Mouse (Mus musculus): ENCODE results near the gene Slc12a4. TPM values are rescaled to one million over a fixed set of nuclear protein-coding genes. Genes with fewer than 3 reads are reported as not detected.

Gene Slc12a4
- total RNA-seq, 2 experiments from 2014 or later = 20.5 to 20.7 TPM

GRCm38 (mm10) chr8:105969367-105969766, 3.5 kb upstream of the Slc12a4 start:
- DNase-seq = no peak

- DNase-seq = no peak
Observed at GRCm38 (mm10) chr8:105966692-105967311, 905 bp upstream of the Slc12a4 start.

- peak in 1 of 2 experiments; percentile 24 for DNase-seq
Observed at GRCm38 (mm10) chr8:105965266-105965904, 512 bp downstream of the Slc12a4 start.

- no peak for DNase-seq
Observed at GRCm38 (mm10) chr8:105964506-105965265, 1.2 kb downstream of the Slc12a4 start.

- DNase-seq = no peak
Observed at GRCm38 (mm10) chr8:105961536-105961935, 4.4 kb downstream of the Slc12a4 start.

- no peak for DNase-seq
Observed at GRCm38 (mm10) chr8:105961101-105961500, 4.8 kb downstream of the Slc12a4 start.

- no peak for DNase-seq
Observed at GRCm38 (mm10) chr8:105959350-105959749, 6.5 kb downstream of the Slc12a4 start.

GRCm38 (mm10) chr8:105957813-105958212, 8.1 kb downstream of the Slc12a4 start:
- no peak for DNase-seq

- no peak for DNase-seq
Observed at GRCm38 (mm10) chr8:105956556-105956955, 9.3 kb downstream of the Slc12a4 start.

- peak; percentile 61 to 62 for DNase-seq
Observed at GRCm38 (mm10) chr8:105951057-105951659, 14.7 kb downstream of the Slc12a4 start.

GRCm38 (mm10) chr8:105949350-105949749, 16.5 kb downstream of the Slc12a4 start:
- DNase-seq = peak; percentile 43 to 44

- peak; percentile 57 to 64 for DNase-seq
Observed at GRCm38 (mm10) chr8:105943321-105943739, 22.6 kb downstream of the Slc12a4 start, which contains the start of gene Lcat. Gene Lcat (minus strand): TSS chr8:105943382.

GRCm38 (mm10) chr8:105942542-105942941, 23.4 kb downstream of the Slc12a4 start:
- no peak for DNase-seq

GRCm38 (mm10) chr8:105942026-105942425, 23.9 kb downstream of the Slc12a4 start:
- DNase-seq = no peak

GRCm38 (mm10) chr8:105938306-105938669, 27.6 kb downstream of the Slc12a4 start, which contains the start of gene Psmb10:
Gene Psmb10 (minus strand): TSS chr8:105938444.
- DNase-seq = no peak

GRCm38 (mm10) chr8:105937496-105938305, 28.2 kb downstream of the Slc12a4 start:
- peak; percentile 37 to 58 for DNase-seq

GRCm38 (mm10) chr8:105936866-105937475, 28.9 kb downstream of the Slc12a4 start:
- peak; percentile 86 to 87 for DNase-seq

- no peak for DNase-seq
Observed at GRCm38 (mm10) chr8:105935863-105936603, 29.9 kb downstream of the Slc12a4 start.

GRCm38 (mm10) chr8:105935105-105935504, 30.8 kb downstream of the Slc12a4 start:
- no peak for DNase-seq

- DNase-seq = no peak
Observed at GRCm38 (mm10) chr8:105933762-105934161, 32.1 kb downstream of the Slc12a4 start, which contains the start of gene Ctrl. Gene Ctrl (minus strand): TSS chr8:105933862.

GRCm38 (mm10) chr8:105932525-105932924, 33.4 kb downstream of the Slc12a4 start:
- DNase-seq = no peak

Measured in layer of hippocampus, postnatal 36 days (tissue).